Mouse (Mus musculus) Patski (cell line): ENCODE data around the gene Col25a1. TPM values are rescaled to one million over a fixed set of nuclear protein-coding genes. Genes with fewer than 3 reads are reported as not detected.

Source experiments
- ATAC-seq: fragments of 100-300 bp; one replicate; pipeline ENCODE4 v1.8.0; 2021
- CTCF ChIA-PET: fragments of 350-600 bp; sonication (Branson Sonifier 250); formaldehyde crosslinking; loops from one replicate; lab custom pipeline; 2022; ENCODE audit warnings: inconsistent platforms; lab: Charles Lee
- POLR2A ChIA-PET: fragments of 350-600 bp; sonication (Branson Sonifier 250); formaldehyde crosslinking; loops from one replicate; lab custom pipeline; 2022; ENCODE audit warnings: antibody characterized with exemption, inconsistent platforms; lab: Charles Lee
- DNase-seq: peaks from one replicate; pipeline ENCODE4 v3.0.0-alpha.2; 2011; ENCODE audit warnings: low read depth, low spot score
- H3K27me3 ChIP-seq: fragments of 371-371 bp; one replicate; pipeline ENCODE4 v1.5.1; 2021
- CTCF ChIP-seq: fragments of 100-300 bp; IDR thresholded peaks from one replicate; pipeline ENCODE4 v1.5.1; 2021
- in situ Hi-C: fragments of 300-500 bp; cut with MboI; formaldehyde crosslinking; loops from 3 replicates; pipeline ENCODE4 v1.11.1; 2018; ENCODE audit warnings: low pct_unique_long_range_greater_than_20kb, mixed read lengths
- polyA plus RNA-seq: library from polyadenylated mRNA; unstranded; gene quantifications from one replicate; pipeline ENCODE4 v1.2.3, GENCODE M21; 2021

Col25a1 gene
- polyA plus RNA-seq, 1 experiment from 2014 or later: 0.03 TPM

DNA sequence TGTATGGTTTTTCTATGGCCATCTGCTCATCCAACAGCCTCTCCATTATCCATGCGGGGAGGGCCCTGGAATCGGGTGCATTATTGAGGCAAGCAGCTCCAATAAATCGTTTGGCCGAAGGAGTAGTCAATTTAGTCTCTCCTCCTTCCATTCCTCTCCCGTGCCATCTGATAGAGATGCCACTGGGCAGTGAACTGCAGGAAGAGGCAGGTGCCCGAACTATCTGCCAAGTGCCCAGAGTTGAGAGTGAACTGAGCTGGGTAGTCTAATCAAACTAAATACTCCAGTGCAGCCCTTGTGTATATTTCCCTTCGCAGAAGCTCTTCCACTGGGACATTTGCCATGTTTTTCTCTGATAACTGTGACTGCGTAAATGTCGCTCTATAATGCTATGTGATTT is 403.7 kb downstream of the Col25a1 start:
- in situ Hi-C loops: no loop called here
- ChIA-PET CTCF (no interaction called here), POLR2A (no interaction called here)

DNA sequence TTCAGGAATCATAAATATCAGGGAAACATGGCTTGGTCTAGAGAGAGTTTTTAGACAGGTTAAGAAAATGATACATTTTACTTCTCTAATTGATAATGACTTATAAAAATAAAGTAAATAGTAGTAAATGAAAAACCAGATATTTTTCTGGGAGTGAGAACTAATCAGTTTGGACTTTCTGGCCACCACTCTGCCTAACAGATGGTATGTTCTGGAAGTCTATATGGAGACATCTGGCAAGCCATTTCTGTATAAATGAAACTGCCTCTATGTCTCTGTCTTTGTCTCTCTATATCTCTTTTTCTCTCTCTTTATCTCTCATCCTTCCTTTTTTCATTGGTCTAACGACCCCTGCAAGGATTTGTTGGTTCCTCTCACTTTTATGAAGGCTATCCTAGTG is 410.2 kb downstream of the Col25a1 start:
- DNase-seq: no peak
- POLR2A ChIA-PET: no interaction called here
- H3K27me3 ChIP-seq: no peaks in the 10 kb centered on the region
- CTCF ChIA-PET: no interaction called here
- ATAC-seq: no peak
- TF ChIP-seq CTCF: no peak
- in situ Hi-C loops: no loop called here

More for the DNA sequence above, 403.7 kb downstream of the Col25a1 start:
- ATAC-seq (no peak), DNase-seq (no peak)
- peaks cover 7% of the 10 kb centered on the region for H3K27me3 ChIP-seq
- TF ChIP-seq CTCF: no peak

- DNase-seq: no peak
- ATAC-seq: no peak
- H3K27me3 ChIP-seq: no peaks in the 10 kb centered on the region
- ChIA-PET CTCF (interaction anchor here (1.0 kb wide), 1 partner anchor 15 kb away, joined by 4 read pairs; no protein-coding TSS in a partner anchor), POLR2A (no interaction called here)
- in situ Hi-C loops: no loop called here
- TF ChIP-seq CTCF: no peak
These were observed 414.7 kb downstream of the Col25a1 start for GRCm38 (mm10) chr3:130545995-130546394.

- ATAC-seq (no peak), DNase-seq (no peak)
- CTCF ChIA-PET: no interaction called here
- TF ChIP-seq CTCF: no peak
- no peaks in the 10 kb centered on the region for H3K27me3 ChIP-seq
- POLR2A ChIA-PET: no interaction called here
- in situ Hi-C loops: no loop called here
These were observed 417.8 kb downstream of the Col25a1 start for GRCm38 (mm10) chr3:130549066-130549465.

GRCm38 (mm10) chr3:130556263-130556662 is 425.0 kb downstream of the Col25a1 start:
- in situ Hi-C loops: no loop called here
- H3K27me3 ChIP-seq: peaks cover 6% of the 10 kb centered on the region
- POLR2A ChIA-PET: no interaction called here
- TF ChIP-seq CTCF: no peak
- no peak for DNase-seq
- CTCF ChIA-PET: interaction anchor here (1.0 to 1.3 kb wide), 3 partner anchors 9 to 390 kb away, joined by 3 to 4 read pairs (median 3); no protein-coding TSS in a partner anchor
- no peak for ATAC-seq

GRCm38 (mm10) chr3:130565586-130565985 is 434.3 kb downstream of the Col25a1 start:
- no peak for DNase-seq
- ChIA-PET POLR2A (no interaction called here), CTCF (no interaction called here)
- in situ Hi-C loops: no loop called here
- H3K27me3 ChIP-seq: peaks cover 2% of the 10 kb centered on the region
- no peak for TF ChIP-seq CTCF
- ATAC-seq: no peak

DNA sequence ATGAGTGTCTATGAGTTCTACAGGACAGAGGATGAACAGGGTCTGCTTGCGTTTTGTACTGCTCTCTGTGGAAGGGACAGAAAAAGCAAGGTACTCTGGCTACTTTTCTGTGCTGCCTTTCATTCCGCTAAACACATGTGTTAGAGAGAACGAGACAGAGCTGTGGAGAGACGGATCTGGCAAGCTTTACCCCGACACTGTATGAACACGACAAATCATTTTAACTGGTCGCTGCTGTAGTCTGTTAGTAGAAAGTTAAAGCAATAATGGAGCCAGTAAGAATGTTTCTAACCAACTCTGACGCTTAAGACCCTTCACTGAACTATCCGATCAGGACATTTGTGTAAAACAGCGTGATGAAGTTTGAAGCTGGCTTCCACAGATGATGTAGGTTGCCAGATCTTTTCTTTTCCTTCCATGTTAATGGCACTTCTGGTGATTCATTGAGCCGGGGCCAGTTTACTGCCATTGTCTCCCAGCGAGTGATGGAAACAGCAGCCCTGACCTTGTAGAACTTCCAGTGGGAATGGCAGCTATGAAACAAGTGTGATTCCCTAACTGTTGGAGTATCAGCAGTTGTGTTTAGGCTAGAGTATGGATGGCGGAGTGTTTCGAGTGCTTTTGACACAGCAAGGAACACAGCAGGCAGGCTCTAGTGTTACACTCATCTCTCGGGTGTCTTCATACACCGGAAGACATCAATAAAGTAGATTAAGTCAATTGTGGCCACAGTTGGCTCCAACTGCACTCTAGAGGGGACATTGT is 437.2 kb downstream of the Col25a1 start:
- DNase-seq (no peak), ATAC-seq (no peak)
- ChIA-PET CTCF (no interaction called here), POLR2A (no interaction called here)
- H3K27me3 ChIP-seq: peaks cover 2% of the 10 kb centered on the region
- in situ Hi-C loops: no loop called here
- no peak for TF ChIP-seq CTCF

- in situ Hi-C loops: loop anchor here (5.0 to 10.0 kb wide), 2 partner anchors 388 to 471 kb away; no protein-coding TSS in a partner anchor
- peak; percentile 50 for TF ChIP-seq CTCF
- peaks cover 6% of the 10 kb centered on the region for H3K27me3 ChIP-seq
- POLR2A ChIA-PET: no interaction called here
- DNase-seq (no peak), ATAC-seq (no peak)
- CTCF ChIA-PET: no interaction called here
These were observed 441.9 kb downstream of the Col25a1 start for GRCm38 (mm10) chr3:130573243-130573642.

- ATAC-seq: no peak
- H3K27me3 ChIP-seq: peaks cover 6% of the 10 kb centered on the region
- in situ Hi-C loops: loop anchor here (5.0 to 10.0 kb wide), 2 partner anchors 390 to 472 kb away; no protein-coding TSS in a partner anchor
- DNase-seq: no peak
- POLR2A ChIA-PET: no interaction called here
- CTCF ChIA-PET: interaction anchor here (1.0 to 1.4 kb wide), 4 partner anchors 10 to 471 kb away, joined by 3 to 8 read pairs (median 3); no protein-coding TSS in a partner anchor
- TF ChIP-seq CTCF: peak; percentile 75
These were observed 443.4 kb downstream of the Col25a1 start for GRCm38 (mm10) chr3:130574652-130575051.

DNA sequence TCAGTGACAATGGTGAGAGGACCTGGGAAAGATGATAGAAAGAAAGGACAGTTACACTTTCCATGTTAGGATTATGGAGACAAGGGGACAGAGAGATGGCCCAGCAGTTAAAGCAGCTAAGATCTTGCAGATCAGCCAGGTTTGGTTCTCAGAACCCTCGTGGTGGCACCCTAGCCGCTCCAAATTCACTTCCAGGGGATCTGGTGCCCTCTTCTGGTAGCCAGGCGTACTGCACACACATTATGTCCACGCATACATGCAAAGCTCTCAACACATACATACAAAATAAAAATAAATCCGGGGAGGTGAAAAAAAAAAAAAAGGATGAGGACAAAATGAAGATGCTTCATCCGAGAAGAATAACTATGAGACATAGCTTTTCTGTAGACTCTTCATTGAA is 445.4 kb downstream of the Col25a1 start:
- in situ Hi-C loops: loop anchor here (10.0 kb wide), 1 partner anchor 392 kb away; no protein-coding TSS in a partner anchor
- H3K27me3 ChIP-seq: peaks cover 3% of the 10 kb centered on the region
- POLR2A ChIA-PET: interaction anchor here (0.6 kb wide), 1 partner anchor 700 kb away, joined by 3 read pairs; no protein-coding TSS in a partner anchor
- no peak for ATAC-seq
- no peak for DNase-seq
- CTCF ChIA-PET: interaction anchor here (1.6 kb wide), 1 partner anchor 9 kb away, joined by 7 read pairs; no protein-coding TSS in a partner anchor
- TF ChIP-seq CTCF: peak; percentile 81

DNA sequence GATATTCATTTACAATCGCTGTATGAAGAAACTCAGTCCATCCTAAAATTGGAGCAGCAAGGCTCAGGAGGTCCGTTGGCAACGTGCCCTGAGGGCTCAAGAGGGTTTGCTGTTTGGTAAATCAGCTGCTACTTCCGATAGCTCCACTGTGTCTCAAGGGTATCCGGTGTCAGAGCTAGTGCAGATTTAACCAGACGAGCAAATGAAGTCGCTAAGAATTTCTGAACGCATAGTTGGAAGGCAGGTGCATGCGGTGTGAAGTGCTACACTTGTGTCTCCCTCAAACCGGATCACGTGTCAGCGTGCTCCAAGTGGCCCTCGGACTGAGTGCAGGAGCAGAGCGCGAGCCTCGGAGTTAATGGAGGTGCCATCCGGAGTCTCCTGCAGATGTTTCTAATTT is 448.2 kb downstream of the Col25a1 start:
- peaks cover 3% of the 10 kb centered on the region for H3K27me3 ChIP-seq
- ChIA-PET CTCF (no interaction called here), POLR2A (no interaction called here)
- TF ChIP-seq CTCF: no peak
- DNase-seq: no peak
- ATAC-seq: no peak
- in situ Hi-C loops: loop anchor here (10.0 kb wide), 1 partner anchor 395 kb away; no protein-coding TSS in a partner anchor
